Mouse (Mus musculus) limb, embryonic 15.5 days (tissue): ENCODE data around the gene Zfhx3. TPM values are rescaled to one million over a fixed set of nuclear protein-coding genes. Genes with fewer than 3 reads are reported as not detected.

Experiments used
- ATAC-seq: fragments of 200-750 bp; cut with Nextera tagmentation; 2 replicates; pipeline ENCODE4 v1.8.0; 2017; ENCODE audit warnings: low read depth, moderate TSS enrichment; ENCODE audit not compliant: insufficient number of reproducible peaks, low FRiP score, low TSS enrichment
- H3K27ac ChIP-seq: fragments of 300-500 bp; sonication (generic); 2 replicates; pipeline ENCODE4 v1.5.1; 2015; ENCODE audit warnings: moderate library complexity, mild to moderate bottlenecking, inconsistent platforms
- H3K27me3 ChIP-seq: fragments of 300-500 bp; sonication (generic); 2 replicates; pipeline ENCODE4 v1.6.1; 2015; ENCODE audit warnings: inconsistent platforms
- H3K36me3 ChIP-seq: fragments of 300-500 bp; sonication (generic); 2 replicates; pipeline ENCODE4 v1.6.1; 2015; ENCODE audit warnings: inconsistent platforms
- H3K4me1 ChIP-seq: fragments of 300-500 bp; sonication (generic); 2 replicates; pipeline ENCODE4 v1.6.1; 2015; ENCODE audit warnings: inconsistent platforms
- H3K4me2 ChIP-seq: fragments of 300-500 bp; sonication (generic); 2 replicates; pipeline ENCODE4 v1.6.1; 2015; ENCODE audit warnings: mild to moderate bottlenecking, inconsistent platforms
- H3K4me3 ChIP-seq: fragments of 300-500 bp; sonication (generic); 2 replicates; pipeline ENCODE4 v1.5.1; 2015; ENCODE audit warnings: mild to moderate bottlenecking, inconsistent platforms
- H3K9ac ChIP-seq: fragments of 300-500 bp; sonication (generic); 2 replicates; pipeline ENCODE4 v1.6.1; 2015; ENCODE audit warnings: inconsistent platforms
- H3K9me3 ChIP-seq: fragments of 300-500 bp; sonication (generic); 2 replicates; pipeline ENCODE4 v1.6.1; 2016; ENCODE audit warnings: inconsistent platforms
- WGBS: fragments of 180-500 bp; shearing (Covaris S2); methylation state at CpG from one replicate; pipeline ENCODE4 v1.1.7; 2015; 5-methylcytosine and 5-hydroxymethylcytosine counted together
- polyA plus RNA-seq: library from polyadenylated mRNA; unstranded; fragments of >200 nt; fragmentation: Nextera tagmentation; extraction: Ambion mirVana; gene quantifications from 2 replicates; pipeline ENCODE4 v1.2.1, GENCODE M21; 2015

Zfhx3 gene
- polyA plus RNA-seq, 1 experiment from 2014 or later: 19.3 TPM

GRCm38 (mm10) chr8:108434510-108434909, 492.1 kb downstream of the Zfhx3 start:
- H3K36me3 ChIP-seq: no peaks in the 10 kb centered on the region
- no peak overlapping the region for H3K27ac ChIP-seq
- H3K4me2 ChIP-seq: no peak overlapping the region
- H3K9me3 ChIP-seq: no peaks in the 10 kb centered on the region
- H3K9ac ChIP-seq: no peak overlapping the region
- no peak overlapping the region for H3K4me3 ChIP-seq
- H3K27me3 ChIP-seq: no peaks in the 10 kb centered on the region
- 77% methylated on average over 4 of the region's 4 CpGs for WGBS
- no peaks in the 10 kb centered on the region for H3K4me1 ChIP-seq
- no peak for ATAC-seq

GRCm38 (mm10) chr8:108436336-108436735, 493.9 kb downstream of the Zfhx3 start:
- no peaks in the 10 kb centered on the region for H3K27me3 ChIP-seq
- ATAC-seq: no peak
- no peaks in the 10 kb centered on the region for H3K4me1 ChIP-seq
- 71% methylated on average over 12 of the region's 12 CpGs for WGBS
- no peak overlapping the region for H3K27ac ChIP-seq
- H3K9me3 ChIP-seq: no peaks in the 10 kb centered on the region
- no peak overlapping the region for H3K4me3 ChIP-seq
- H3K4me2 ChIP-seq: no peak overlapping the region
- no peak overlapping the region for H3K9ac ChIP-seq
- no peaks in the 10 kb centered on the region for H3K36me3 ChIP-seq

- H3K27me3 ChIP-seq: no peaks in the 10 kb centered on the region
- 62% methylated on average over 13 of the region's 13 CpGs for WGBS
- H3K4me1 ChIP-seq: no peaks in the 10 kb centered on the region
- H3K36me3 ChIP-seq: no peaks in the 10 kb centered on the region
- H3K9me3 ChIP-seq: no peaks in the 10 kb centered on the region
- no peak for ATAC-seq
- H3K27ac ChIP-seq: no peak overlapping the region
- no peak overlapping the region for H3K4me3 ChIP-seq
- no peak overlapping the region for H3K4me2 ChIP-seq
- H3K9ac ChIP-seq: no peak overlapping the region
Observed at GRCm38 (mm10) chr8:108437316-108437830, 494.9 kb downstream of the Zfhx3 start.

DNA sequence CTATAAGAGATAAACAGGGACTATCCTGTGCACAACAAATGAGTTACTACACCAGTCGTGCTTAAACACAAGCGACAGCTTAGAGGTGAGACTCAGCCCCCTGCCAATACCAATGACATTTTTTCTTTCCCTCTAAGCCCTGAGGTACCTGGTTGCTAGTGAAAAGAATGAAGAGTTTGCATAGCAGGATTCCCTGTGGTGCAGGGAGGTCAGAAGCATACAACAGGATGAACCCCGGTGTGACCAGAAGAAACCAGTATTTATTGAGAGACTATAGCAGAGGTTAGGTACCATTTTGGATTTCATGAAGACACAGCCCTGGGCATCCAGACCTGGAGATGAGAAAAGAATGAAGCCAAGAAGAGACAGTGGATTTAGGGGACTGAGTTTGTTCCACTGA, 498.0 kb downstream of the Zfhx3 start:
- Histone ChIP-seq H3K4me1 (no peaks in the 10 kb centered on the region), H3K4me2 (no peak overlapping the region), H3K4me3 (no peak overlapping the region), H3K9ac (no peak overlapping the region), H3K27ac (no peak overlapping the region), H3K9me3 (no peaks in the 10 kb centered on the region), H3K27me3 (no peaks in the 10 kb centered on the region), H3K36me3 (no peaks in the 10 kb centered on the region)
- WGBS: 65% methylated on average over 3 of the region's 3 CpGs
- ATAC-seq: no peak

- Histone ChIP-seq H3K9ac (no peak overlapping the region), H3K36me3 (no peaks in the 10 kb centered on the region), H3K4me2 (no peak overlapping the region), H3K4me3 (no peak overlapping the region), H3K9me3 (no peaks in the 10 kb centered on the region), H3K4me1 (no peaks in the 10 kb centered on the region), H3K27me3 (no peaks in the 10 kb centered on the region), H3K27ac (no peak overlapping the region)
- WGBS: 58% methylated on average over 8 of the region's 8 CpGs
- no peak for ATAC-seq
Observed at GRCm38 (mm10) chr8:108450847-108451246, 508.4 kb downstream of the Zfhx3 start.

DNA sequence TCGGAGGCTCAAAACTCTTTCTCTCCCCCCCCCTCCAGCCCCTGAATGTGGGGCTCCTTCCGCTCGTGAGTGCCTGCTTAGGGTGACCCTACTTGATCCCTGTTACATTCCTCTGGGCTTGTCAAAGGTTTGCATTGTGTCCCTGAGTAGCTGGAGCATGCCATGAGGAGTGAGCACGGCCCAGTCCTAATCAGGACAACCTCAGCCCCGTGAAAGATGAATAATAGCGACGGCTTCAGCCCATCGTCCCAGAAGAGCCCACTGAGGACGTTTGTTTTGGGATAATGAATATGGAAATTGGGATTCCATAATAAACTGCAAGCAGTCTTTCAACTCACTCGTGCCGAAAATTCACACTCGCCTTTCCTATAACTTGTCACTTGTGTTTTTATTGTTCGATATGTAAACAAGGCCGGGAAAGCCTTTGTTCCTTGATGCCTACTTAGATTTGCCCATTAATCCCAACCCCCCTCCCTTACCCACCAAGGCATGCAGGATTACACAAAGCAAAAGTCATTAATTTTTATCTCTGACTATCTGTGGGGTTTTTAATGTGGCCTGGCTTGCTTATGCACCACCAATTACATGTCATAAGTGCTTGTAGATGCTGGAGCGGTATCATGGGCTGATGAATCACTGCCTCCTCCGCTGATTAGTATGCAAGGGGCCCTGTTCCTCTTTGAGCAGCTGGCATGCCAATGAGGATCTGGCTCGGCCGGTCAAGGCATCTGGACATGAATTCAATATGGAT, 512.3 kb downstream of the Zfhx3 start:
- Histone ChIP-seq H3K4me3 (no peak overlapping the region), H3K9me3 (no peaks in the 10 kb centered on the region), H3K4me1 (no peaks in the 10 kb centered on the region), H3K9ac (no peak overlapping the region), H3K27ac (no peak overlapping the region), H3K27me3 (no peaks in the 10 kb centered on the region), H3K36me3 (no peaks in the 10 kb centered on the region), H3K4me2 (no peak overlapping the region)
- no peak for ATAC-seq
- 78% methylated on average over 18 of the region's 18 CpGs for WGBS

DNA sequence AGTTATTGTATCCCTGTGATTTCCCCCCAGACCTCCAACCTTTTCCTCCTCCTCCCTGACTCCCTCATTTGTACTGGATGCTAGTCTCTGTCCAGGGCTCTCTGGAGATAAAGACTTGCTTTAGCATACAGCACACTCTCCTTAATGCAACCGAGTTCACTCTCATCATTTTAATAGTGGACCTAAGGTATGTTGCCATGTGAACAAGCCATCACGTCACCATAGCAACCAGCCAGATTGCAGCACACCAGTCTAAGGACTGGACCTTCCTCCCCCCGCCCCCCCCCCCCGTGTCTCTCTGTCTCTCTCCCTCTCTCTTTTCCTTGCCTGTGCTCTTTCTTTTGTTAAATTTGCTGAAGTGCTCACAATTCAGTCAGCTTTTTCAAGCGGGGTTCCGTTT, 524.2 kb downstream of the Zfhx3 start:
- no peak overlapping the region for H3K4me2 ChIP-seq
- H3K4me3 ChIP-seq: no peak overlapping the region
- H3K27me3 ChIP-seq: no peaks in the 10 kb centered on the region
- no peak overlapping the region for H3K27ac ChIP-seq
- ATAC-seq: no peak
- H3K9ac ChIP-seq: no peak overlapping the region
- WGBS: 79% methylated on average over 5 of the region's 6 CpGs
- no peaks in the 10 kb centered on the region for H3K4me1 ChIP-seq
- H3K9me3 ChIP-seq: no peaks in the 10 kb centered on the region
- no peaks in the 10 kb centered on the region for H3K36me3 ChIP-seq

DNA sequence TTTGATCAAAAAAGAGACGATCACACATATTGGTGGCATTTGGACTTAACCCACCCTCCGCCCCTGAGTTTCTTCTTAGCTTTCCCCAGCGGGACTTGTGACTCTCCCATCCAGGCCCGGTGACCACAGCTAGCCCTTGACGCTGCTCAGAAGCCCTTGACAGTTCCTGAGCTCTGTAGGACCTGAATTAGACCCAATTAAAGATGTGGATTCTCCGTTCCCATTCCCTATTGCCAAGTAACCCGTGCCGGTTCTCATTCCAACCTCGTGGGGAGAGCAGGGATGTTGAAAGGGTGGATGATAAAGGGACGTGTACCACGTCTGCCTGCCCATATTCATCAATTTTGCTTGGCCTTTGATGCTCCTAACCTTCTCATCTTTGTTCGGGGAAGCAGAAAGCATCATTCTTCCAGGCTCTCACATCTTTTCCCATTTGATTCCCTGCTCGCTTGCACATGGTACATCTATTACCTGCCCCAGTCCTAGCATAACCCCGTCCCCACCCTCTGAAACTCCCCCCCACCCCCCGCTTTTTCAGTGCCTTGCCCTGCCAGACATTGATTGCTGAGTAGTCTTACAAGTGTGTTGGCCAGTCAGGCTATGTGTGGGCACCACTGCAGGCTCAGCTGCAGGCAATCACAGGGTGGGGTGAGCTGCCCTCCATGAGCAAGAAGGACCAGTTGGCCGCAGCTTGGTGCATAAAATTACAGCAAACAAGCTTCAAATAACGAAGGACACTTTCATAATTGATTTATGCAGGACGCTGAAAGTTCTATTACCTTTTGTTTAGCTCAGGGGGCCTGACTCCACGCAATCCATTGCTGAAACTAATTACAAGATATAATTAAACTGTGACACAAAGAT, 525.0 kb downstream of the Zfhx3 start:
- no peak for ATAC-seq

GRCm38 (mm10) chr8:108470269-108470668, 527.8 kb downstream of the Zfhx3 start:
- no peaks in the 10 kb centered on the region for H3K27me3 ChIP-seq
- no peak overlapping the region for H3K4me2 ChIP-seq
- no peak overlapping the region for H3K27ac ChIP-seq
- no peaks in the 10 kb centered on the region for H3K36me3 ChIP-seq
- WGBS: 94% methylated on average over 3 of the region's 3 CpGs
- H3K4me1 ChIP-seq: no peaks in the 10 kb centered on the region
- H3K9ac ChIP-seq: no peak overlapping the region
- no peak overlapping the region for H3K4me3 ChIP-seq
- H3K9me3 ChIP-seq: no peaks in the 10 kb centered on the region
- no peak for ATAC-seq

More for the DNA sequence above, 525.0 kb downstream of the Zfhx3 start:
- H3K27me3 ChIP-seq: no peaks in the 10 kb centered on the region
- no peaks in the 10 kb centered on the region for H3K9me3 ChIP-seq
- H3K4me2 ChIP-seq: no peak overlapping the region
- no peak overlapping the region for H3K9ac ChIP-seq
- no peak overlapping the region for H3K4me3 ChIP-seq
- WGBS: 71% methylated on average over 19 of the region's 19 CpGs
- H3K4me1 ChIP-seq: no peaks in the 10 kb centered on the region
- no peaks in the 10 kb centered on the region for H3K36me3 ChIP-seq
- H3K27ac ChIP-seq: no peak overlapping the region

- no peaks in the 10 kb centered on the region for H3K9me3 ChIP-seq
- H3K27me3 ChIP-seq: no peaks in the 10 kb centered on the region
- no peaks in the 10 kb centered on the region for H3K36me3 ChIP-seq
- no peak overlapping the region for H3K27ac ChIP-seq
- H3K9ac ChIP-seq: no peak overlapping the region
- no peak overlapping the region for H3K4me2 ChIP-seq
- H3K4me1 ChIP-seq: no peaks in the 10 kb centered on the region
- 83% methylated on average over 10 of the region's 10 CpGs for WGBS
- no peak for ATAC-seq
- H3K4me3 ChIP-seq: no peak overlapping the region
Observed at GRCm38 (mm10) chr8:108474556-108474955, 532.1 kb downstream of the Zfhx3 start.

DNA sequence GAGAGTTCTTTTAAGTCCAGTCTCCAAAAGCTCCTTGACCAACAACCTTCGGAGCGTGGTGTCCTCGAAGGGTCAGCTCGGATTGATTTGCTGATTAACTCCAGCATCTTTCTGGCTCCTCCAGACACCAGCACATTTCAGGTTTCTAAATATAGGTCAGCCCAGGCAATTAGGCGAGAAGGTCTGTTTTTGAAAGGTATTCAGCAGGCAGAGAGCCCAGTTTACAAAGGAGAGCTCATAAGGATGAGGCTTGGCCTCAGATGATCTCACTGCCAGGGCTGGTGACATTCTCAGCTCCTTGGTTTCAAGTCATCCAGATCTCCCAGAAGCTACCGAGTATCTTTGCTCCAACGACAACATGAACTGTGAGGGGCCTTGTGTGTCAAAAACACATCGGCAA, 535.7 kb downstream of the Zfhx3 start:
- no peaks in the 10 kb centered on the region for H3K36me3 ChIP-seq
- no peak for ATAC-seq
- H3K9me3 ChIP-seq: no peaks in the 10 kb centered on the region
- H3K9ac ChIP-seq: no peak overlapping the region
- 77% methylated on average over 8 of the region's 8 CpGs for WGBS
- H3K4me2 ChIP-seq: no peak overlapping the region
- H3K4me1 ChIP-seq: 0 out of 2 replicates have a peak, but pooled peaks cover 2% of the 10 kb centered on the region
- no peak overlapping the region for H3K4me3 ChIP-seq
- H3K27ac ChIP-seq: no peak overlapping the region
- no peaks in the 10 kb centered on the region for H3K27me3 ChIP-seq

- Histone ChIP-seq H3K27me3 (no peaks in the 10 kb centered on the region), H3K4me3 (no peak overlapping the region), H3K36me3 (no peaks in the 10 kb centered on the region), H3K27ac (no peak overlapping the region), H3K9me3 (no peaks in the 10 kb centered on the region), H3K4me2 (no peak overlapping the region), H3K9ac (no peak overlapping the region), H3K4me1 (0 out of 2 replicates have a peak, but pooled peaks cover 2% of the 10 kb centered on the region)
- WGBS: 63% methylated on average over 12 of the region's 12 CpGs
- no peak for ATAC-seq
Observed at GRCm38 (mm10) chr8:108480141-108480540, 537.7 kb downstream of the Zfhx3 start.
